Mouse (Mus musculus): ENCODE data around the gene Rbck1. TPM values are rescaled to one million over a fixed set of nuclear protein-coding genes. Genes with fewer than 3 reads are reported as not detected.

Rbck1 gene
- polyA plus RNA-seq, 1 experiment from 2014 or later: 67.9 TPM

GRCm38 (mm10) chr2:152337591-152338212 is 5.2 kb upstream of the Rbck1 start:
- WGBS: 71% methylated on average over 11 of the region's 11 CpGs
- H3K27me3 ChIP-seq (replicated peaks; ENCODE audit: insufficient read depth, low read length): no peaks in the 10 kb centered on the region
- H3K9ac ChIP-seq (replicated peaks; ENCODE audit: low read depth): no peak overlapping the region
- TF ChIP-seq CTCF (IDR thresholded peaks at IDR 0.05): no peak
- TF ChIP-seq EP300 (IDR thresholded peaks at IDR 0.05): no peak
- no peaks in the 10 kb centered on the region for H3K4me1 ChIP-seq (ENCODE audit: insufficient read depth, low read depth, low read length)
- H3K9me3 ChIP-seq (ENCODE audit: low read length): no peaks in the 10 kb centered on the region
- ATAC-seq: no peak
- H3K36me3 ChIP-seq (ENCODE audit: insufficient read depth, low read length): no peaks in the 10 kb centered on the region
- H3K27ac ChIP-seq (ENCODE audit: low read length): peak overlapping the region; percentile 71
- no peak for DNase-seq (ENCODE audit: low spot score)
- no peak overlapping the region for H3K4me2 ChIP-seq (replicated peaks; ENCODE audit: low read depth, low read length)
- no peak overlapping the region for H3K4me3 ChIP-seq (ENCODE audit: low read depth, low read length)

GRCm38 (mm10) chr2:152336856-152337255 is 4.4 kb upstream of the Rbck1 start:
- no peaks in the 10 kb centered on the region for H3K36me3 ChIP-seq (ENCODE audit: insufficient read depth, low read length)
- H3K4me3 ChIP-seq (ENCODE audit: low read depth, low read length): no peak overlapping the region
- ATAC-seq: peak; percentile 53
- TF ChIP-seq EP300 (IDR thresholded peaks at IDR 0.05): peak; percentile 83
- no peak for TF ChIP-seq CTCF (IDR thresholded peaks at IDR 0.05)
- H3K9me3 ChIP-seq (ENCODE audit: low read length): no peaks in the 10 kb centered on the region
- WGBS: 39% methylated on average over 1 of the region's 1 CpGs
- no peaks in the 10 kb centered on the region for H3K27me3 ChIP-seq (replicated peaks; ENCODE audit: insufficient read depth, low read length)
- H3K27ac ChIP-seq (ENCODE audit: low read length): peak overlapping the region; percentile 71
- DNase-seq (ENCODE audit: low spot score): peak; percentile 90
- no peak overlapping the region for H3K4me2 ChIP-seq (replicated peaks; ENCODE audit: low read depth, low read length)
- no peaks in the 10 kb centered on the region; the same call in 1 of the 2 replicates for H3K4me1 ChIP-seq (ENCODE audit: insufficient read depth, low read depth, low read length)
- no peak overlapping the region for H3K9ac ChIP-seq (replicated peaks; ENCODE audit: low read depth)

DNA sequence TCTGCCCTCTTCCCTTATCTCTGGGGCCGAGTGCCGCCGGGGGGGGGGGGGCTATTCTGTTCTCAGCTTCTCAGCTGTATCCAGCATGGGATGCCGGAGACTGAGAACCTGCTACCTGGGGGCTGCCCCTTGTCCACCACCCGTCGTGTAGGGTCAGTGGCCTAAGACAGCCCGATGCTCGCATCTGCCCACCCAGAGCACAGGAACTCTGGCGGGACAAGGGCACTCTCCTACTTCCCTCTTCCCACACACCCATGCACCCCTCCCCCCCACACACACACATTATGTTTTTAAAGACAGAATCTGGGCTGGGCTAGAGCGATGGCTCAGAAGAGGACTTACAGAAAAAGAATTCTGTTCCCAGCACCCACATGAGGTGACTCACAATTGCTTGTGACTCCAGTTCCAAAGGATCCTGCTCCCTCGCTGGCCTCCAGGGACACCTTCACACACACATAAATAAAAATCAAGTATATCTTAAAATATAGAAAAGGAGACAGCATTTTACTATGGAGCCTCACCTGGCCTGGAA is 2.9 kb upstream of the Rbck1 start:
- ATAC-seq: no peak
- no peak for TF ChIP-seq CTCF (IDR thresholded peaks at IDR 0.05)
- TF ChIP-seq EP300 (IDR thresholded peaks at IDR 0.05): no peak
- Histone ChIP-seq H3K9me3 (ENCODE audit: low read length) (no peaks in the 10 kb centered on the region), H3K4me2 (replicated peaks; ENCODE audit: low read depth, low read length) (no peak overlapping the region), H3K27me3 (replicated peaks; ENCODE audit: insufficient read depth, low read length) (no peaks in the 10 kb centered on the region), H3K9ac (replicated peaks; ENCODE audit: low read depth) (no peak overlapping the region), H3K27ac (ENCODE audit: low read length) (0 out of 2 replicates have a peak overlapping the region, but pooled peaks have one; percentile 45), H3K36me3 (ENCODE audit: insufficient read depth, low read length) (no peaks in the 10 kb centered on the region), H3K4me1 (ENCODE audit: insufficient read depth, low read depth, low read length) (peaks cover 11% of the 10 kb centered on the region; the same call in 1 of the 2 replicates), H3K4me3 (ENCODE audit: low read depth, low read length) (no peak overlapping the region)
- 26% methylated on average over 10 of the region's 11 CpGs for WGBS
- no peak for DNase-seq (ENCODE audit: low spot score)

DNA sequence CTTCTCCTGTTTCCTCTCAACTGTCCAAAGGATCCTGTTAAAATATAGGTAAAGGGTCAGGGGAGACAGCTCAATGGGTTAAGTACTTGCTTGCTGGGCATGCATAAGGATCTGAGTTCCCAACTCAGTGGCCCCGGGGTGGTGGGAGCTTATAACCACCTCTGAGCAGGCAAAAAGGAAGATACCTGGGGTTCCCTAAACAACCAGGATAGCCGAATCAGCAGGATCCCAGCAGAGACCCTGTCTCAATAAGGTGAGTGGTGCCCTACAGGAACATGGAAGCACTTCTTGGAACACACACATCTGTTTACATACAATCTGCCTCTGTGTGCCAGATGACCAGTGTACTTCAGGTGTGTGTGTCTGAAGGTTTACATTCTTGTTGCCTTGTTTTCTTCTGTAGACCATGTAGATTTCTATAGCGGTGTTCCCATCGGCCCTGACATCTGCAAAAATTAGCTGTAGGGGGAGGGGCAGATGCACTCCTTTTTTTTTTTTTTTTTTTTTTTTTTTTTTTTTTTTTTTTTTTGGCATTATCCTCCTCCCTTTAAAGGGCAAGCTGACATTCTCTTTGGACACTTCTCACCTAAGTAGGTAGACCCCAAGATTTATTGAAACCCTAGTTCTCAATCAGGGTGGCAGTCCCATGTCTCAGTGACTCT is 1.0 kb upstream of the Rbck1 start:
- Histone ChIP-seq H3K9me3 (ENCODE audit: low read length) (no peaks in the 10 kb centered on the region), H3K27ac (ENCODE audit: low read length) (no peak overlapping the region), H3K36me3 (ENCODE audit: insufficient read depth, low read length) (no peaks in the 10 kb centered on the region), H3K4me1 (ENCODE audit: insufficient read depth, low read depth, low read length) (peaks cover 11% of the 10 kb centered on the region; the same call in 1 of the 2 replicates), H3K4me2 (replicated peaks; ENCODE audit: low read depth, low read length) (no peak overlapping the region), H3K27me3 (replicated peaks; ENCODE audit: insufficient read depth, low read length) (no peaks in the 10 kb centered on the region), H3K4me3 (ENCODE audit: low read depth, low read length) (no peak overlapping the region), H3K9ac (replicated peaks; ENCODE audit: low read depth) (no peak overlapping the region)
- 69% methylated on average over 4 of the region's 4 CpGs for WGBS
- ATAC-seq (no peak), DNase-seq (ENCODE audit: low spot score) (no peak)
- no peak for TF ChIP-seq CTCF (IDR thresholded peaks at IDR 0.05)
- TF ChIP-seq EP300 (IDR thresholded peaks at IDR 0.05): no peak

GRCm38 (mm10) chr2:152330858-152331423 is 1.5 kb downstream of the Rbck1 start:
- H3K9me3 ChIP-seq (ENCODE audit: low read length): no peaks in the 10 kb centered on the region
- peaks cover 11% of the 10 kb centered on the region; the same call in 1 of the 2 replicates for H3K4me1 ChIP-seq (ENCODE audit: insufficient read depth, low read depth, low read length)
- no peaks in the 10 kb centered on the region for H3K36me3 ChIP-seq (ENCODE audit: insufficient read depth, low read length)
- no peaks in the 10 kb centered on the region for H3K27me3 ChIP-seq (replicated peaks; ENCODE audit: insufficient read depth, low read length)
- H3K4me2 ChIP-seq (replicated peaks; ENCODE audit: low read depth, low read length): peak overlapping the region; percentile 75
- no peak for TF ChIP-seq EP300 (IDR thresholded peaks at IDR 0.05)
- TF ChIP-seq CTCF (IDR thresholded peaks at IDR 0.05): no peak
- WGBS: 37% methylated on average over 7 of the region's 7 CpGs
- H3K27ac ChIP-seq (ENCODE audit: low read length): no peak overlapping the region
- H3K4me3 ChIP-seq (ENCODE audit: low read depth, low read length): 0 out of 2 replicates have a peak overlapping the region, but pooled peaks have one; percentile 72
- no peak for ATAC-seq
- 0 out of 2 replicates have a peak overlapping the region, but pooled peaks have one; percentile 73 for H3K9ac ChIP-seq (replicated peaks; ENCODE audit: low read depth)
- DNase-seq (ENCODE audit: low spot score): no peak

DNA sequence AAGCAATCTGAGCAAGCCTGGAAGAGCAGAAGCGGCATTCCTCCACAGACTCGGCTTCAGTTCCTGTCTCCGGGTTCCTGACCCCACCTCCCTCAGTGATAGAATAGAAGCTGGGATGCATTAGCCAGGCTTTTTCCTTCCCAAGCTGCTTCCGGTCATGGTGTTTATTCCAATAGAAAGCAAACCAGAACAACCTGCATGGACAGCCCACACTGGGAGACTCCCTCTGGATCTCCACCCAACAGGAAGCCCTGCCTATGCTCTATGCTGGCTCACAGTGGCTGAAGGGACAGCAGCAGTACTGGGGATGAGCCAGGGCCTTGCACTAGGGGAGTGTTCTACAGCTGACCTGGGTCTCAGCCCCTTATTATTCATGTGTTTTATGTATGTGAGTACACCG is 4.5 kb downstream of the Rbck1 start:
- Histone ChIP-seq H3K36me3 (ENCODE audit: insufficient read depth, low read length) (peaks cover 22% of the 10 kb centered on the region), H3K9ac (replicated peaks; ENCODE audit: low read depth) (no peak overlapping the region), H3K4me3 (ENCODE audit: low read depth, low read length) (no peak overlapping the region), H3K4me1 (ENCODE audit: insufficient read depth, low read depth, low read length) (peaks cover 11% of the 10 kb centered on the region; the same call in 1 of the 2 replicates), H3K9me3 (ENCODE audit: low read length) (no peaks in the 10 kb centered on the region), H3K27me3 (replicated peaks; ENCODE audit: insufficient read depth, low read length) (no peaks in the 10 kb centered on the region), H3K27ac (ENCODE audit: low read length) (no peak overlapping the region), H3K4me2 (replicated peaks; ENCODE audit: low read depth, low read length) (no peak overlapping the region)
- peak; percentile 61 for DNase-seq (ENCODE audit: low spot score)
- WGBS: 51% methylated on average over 5 of the region's 5 CpGs
- TF ChIP-seq CTCF (IDR thresholded peaks at IDR 0.05) (peak; percentile 38), EP300 (IDR thresholded peaks at IDR 0.05) (peak; percentile 78)
- ATAC-seq: peak; percentile 34
